Mouse (Mus musculus): ENCODE measurements around the gene Fbxo30.

Gene Fbxo30

DNA sequence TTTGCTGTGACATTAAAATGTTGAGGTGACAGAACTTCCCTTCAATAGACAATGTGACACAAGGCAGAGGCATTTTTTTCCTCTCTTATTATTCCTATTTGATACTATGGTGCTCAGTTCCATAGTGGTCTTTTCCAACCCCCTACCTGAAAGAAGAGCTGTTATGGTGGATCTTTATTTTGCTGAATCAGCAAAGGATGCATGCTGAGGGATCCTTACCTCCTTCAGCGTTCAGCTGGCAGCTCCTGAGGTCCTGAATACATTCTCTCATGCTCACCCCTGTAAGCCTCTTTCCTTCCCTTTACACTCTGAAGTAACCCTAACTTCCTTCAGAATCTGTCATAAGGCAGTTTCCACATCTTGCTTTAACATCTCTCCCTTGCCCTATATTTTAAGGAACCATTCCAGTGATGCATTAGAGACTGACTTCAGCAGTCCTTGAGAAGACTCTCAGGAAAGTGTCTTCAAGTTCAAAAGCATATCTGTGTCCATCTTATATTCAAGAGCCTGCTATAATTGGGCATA, 38.4 kb downstream of the Fbxo30 start:
- in situ Hi-C loops (cut with MboI, MseI), result no loop called here

DNA sequence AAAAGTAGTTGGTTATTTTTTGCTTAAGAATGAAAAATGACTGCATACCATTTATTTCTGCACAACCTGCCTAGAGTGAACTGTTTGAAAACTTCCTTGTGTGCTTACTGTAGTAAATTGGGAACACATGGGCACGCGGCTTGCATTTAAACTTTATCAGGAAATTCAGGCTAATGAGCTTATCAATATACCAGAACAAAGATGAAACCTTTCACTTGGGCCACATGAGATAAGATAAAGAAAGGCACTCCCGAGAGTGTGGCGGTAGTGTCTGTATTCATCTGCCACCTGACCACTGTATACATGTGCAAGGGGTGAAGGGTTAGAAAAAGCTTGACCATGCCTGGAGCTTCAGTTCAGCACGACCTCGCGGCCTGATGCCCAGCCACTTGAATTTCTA, 41.2 kb downstream of the Fbxo30 start:
- in situ Hi-C loops (cut with MboI, MseI), result no loop called here

DNA sequence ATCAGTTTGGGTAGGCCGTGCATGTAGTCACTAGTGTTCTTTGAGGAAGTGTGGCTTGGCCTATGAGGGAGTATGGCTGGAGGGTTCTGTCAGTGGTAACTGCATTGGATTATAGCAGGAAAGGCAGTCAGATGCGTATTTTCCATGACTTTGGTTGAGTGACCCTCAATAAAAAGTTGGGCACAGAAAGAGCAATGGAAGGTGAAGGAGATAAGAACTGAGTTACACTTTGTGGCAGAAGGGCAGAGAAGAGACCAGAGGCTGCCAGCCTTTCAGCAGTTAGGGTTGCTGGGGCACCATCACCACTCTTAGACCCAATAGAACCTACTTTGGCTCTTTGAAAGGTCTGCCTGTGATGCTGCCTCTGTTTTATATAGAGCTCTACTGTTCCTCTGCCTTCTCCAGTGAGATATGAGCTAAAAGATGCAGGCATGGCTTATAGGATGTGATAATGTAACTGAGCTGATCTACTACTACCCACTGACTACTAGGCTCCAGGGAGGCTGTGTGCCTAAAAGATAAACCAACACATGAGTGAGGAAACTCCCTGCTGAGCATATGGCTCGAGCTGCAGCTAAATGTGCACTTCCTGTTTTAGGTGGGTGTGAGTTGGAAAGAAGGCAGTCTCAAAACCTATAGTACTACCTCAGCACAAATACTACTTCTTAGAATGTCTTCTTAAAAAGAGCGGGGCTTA, 42.2 kb downstream of the Fbxo30 start:
- in situ Hi-C loops (cut with MboI, MseI), result no loop called here

DNA sequence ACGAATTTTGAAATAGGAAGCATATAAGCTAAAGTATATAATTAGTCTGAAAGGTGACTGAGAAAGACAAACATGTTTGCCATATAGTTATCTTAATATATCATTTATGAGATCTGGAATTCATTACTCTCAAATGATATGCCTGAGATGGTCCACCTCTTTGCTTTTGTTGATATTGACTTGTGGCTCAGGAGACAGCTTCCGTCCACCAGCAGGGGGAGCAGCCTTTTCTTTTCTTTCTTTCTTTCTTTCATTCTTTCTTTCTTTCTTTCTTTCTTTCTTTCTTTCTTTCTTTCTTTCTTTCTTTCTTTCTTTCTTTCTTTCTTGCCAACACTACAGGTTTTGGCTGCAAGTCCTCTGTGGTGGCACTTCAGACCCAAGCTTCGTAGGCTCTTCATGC, 45.4 kb downstream of the Fbxo30 start:
- in situ Hi-C loops (cut with MboI, MseI), result loop anchor here in 1 of 2 experiments (25.0 kb wide), 1 partner anchor 964 kb away; no protein-coding TSS in a partner anchor

DNA sequence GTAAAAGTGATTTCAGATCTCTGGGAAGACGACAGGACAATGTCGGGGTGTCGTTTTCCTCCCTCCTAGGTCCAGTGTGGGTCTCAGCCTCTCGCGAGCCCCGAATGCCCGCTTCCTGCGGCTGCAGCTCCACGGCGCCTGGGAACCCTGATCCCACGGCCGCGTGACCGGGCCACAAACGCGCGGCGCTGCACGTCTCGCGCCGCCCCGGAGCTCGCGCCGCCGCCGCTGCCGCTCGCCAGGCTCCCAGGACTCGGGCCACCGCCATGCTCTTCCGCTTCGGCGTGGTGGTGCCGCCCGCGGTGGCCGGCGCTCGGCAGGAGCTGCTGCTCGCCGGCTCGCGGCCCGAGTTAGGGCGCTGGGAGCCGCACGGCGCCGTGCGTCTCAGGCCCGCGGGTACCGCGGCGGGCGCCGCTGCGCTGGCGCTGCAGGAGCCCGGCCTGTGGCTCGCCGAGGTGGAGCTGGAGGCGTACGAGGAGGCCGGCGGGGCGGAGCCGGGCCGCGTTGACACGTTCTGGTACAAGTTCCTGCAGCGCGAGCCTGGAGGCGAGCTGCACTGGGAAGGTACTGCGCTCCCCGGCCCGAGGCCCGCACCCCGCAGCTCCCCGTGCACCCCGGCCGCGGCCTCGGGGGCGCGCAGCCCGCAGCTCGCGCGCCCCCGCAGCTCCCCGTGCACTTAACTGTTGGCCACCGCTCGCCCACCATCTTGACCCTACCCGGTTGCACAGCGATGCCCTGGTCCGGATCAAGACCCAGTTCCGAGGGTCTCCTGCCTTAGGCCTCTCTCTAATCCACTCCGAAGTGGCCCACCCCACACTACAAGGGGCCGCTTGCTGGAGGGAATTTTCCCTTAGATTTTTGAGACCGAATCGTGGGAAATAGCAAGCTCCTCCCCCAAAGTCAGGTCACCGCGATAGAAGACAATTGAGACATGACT, 62.3 kb downstream of the Fbxo30 start, which contains the start of gene Epm2a:
Gene Epm2a (plus strand): TSS at position 200 of the 937 bp plus-strand sequence.
- in situ Hi-C loops (cut with MboI, MseI), result loop anchor here in 1 of 2 experiments (25.0 kb wide), 1 partner anchor 981 kb away; no protein-coding TSS in a partner anchor

DNA sequence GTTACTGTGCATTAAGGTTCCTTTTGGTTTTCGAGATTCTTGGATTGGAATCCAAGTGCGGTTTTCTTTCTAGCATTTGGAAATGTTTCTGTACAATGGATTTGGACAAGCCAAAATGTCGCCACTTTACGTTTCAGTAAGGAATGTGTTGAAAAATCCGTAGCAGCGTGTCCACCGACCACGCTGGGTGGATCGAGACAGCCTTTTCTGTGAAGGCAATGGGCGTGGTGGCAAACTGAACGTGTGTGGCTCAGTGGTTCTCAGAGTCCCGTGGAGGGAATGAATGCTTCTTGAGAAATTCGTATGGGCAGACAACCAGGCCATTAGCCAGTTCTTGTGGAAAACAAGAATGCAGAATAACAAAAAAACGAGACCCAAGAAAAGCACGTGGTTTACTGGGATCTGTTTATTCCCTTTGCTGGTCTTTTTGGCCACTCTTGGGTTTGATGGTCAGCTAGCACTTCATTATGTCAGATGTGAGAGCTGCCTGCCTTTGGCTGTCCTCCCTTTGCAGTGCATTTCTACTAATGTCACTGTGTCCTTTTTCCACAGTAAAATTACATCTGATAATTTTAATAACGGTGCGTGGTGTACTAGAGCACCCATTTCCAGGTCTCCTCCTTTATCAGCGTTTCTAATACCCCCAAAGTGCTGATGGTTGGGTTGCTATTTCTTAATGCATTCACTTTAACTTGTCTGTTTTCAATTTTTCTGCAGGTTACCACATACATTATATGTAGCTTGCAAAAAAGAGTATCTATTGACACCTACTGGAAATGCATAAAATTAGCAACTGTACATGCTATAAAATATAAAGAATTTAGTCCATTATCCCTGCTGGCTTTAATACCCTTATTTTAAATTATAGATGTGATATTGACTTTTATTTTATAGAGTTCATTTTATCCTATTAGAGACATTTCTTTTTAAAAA, 63.7 kb downstream of the Fbxo30 start:
- in situ Hi-C loops (cut with MboI, MseI), result loop anchor here in 1 of 2 experiments (25.0 kb wide), 1 partner anchor 983 kb away; no protein-coding TSS in a partner anchor

Data from T-helper 17 cell (primary cell).